Mouse (Mus musculus) liver, adult 2 months (tissue): ENCODE results near the gene Rmnd5a. TPM values are rescaled to one million over a fixed set of nuclear protein-coding genes. Genes with fewer than 3 reads are reported as not detected.

ENCODE experiments used
- DNase-seq: peaks from one replicate; pipeline ENCODE4 v3.0.0-alpha.2; 2011; ENCODE audit warnings: low read depth, low spot score; ENCODE audit errors: extremely low read depth
- H3K27ac ChIP-seq: fragments of 200-500 bp; replicated peaks from 2 replicates; pipeline ENCODE4 v1.5.1; 2012; ENCODE audit warnings: low read depth, mild to moderate bottlenecking, control low read depth, inconsistent platforms, low read length; ENCODE audit not compliant: insufficient read depth
- H3K27me3 ChIP-seq: fragments of 200-500 bp; 2 replicates; pipeline ENCODE4 v1.6.1; 2012; ENCODE audit warnings: mild to moderate bottlenecking, moderate library complexity, low read length, inconsistent platforms; ENCODE audit not compliant: control insufficient read depth, insufficient read depth
- H3K36me3 ChIP-seq: fragments of 200-500 bp; 2 replicates; pipeline ENCODE4 v1.6.1; 2012; ENCODE audit warnings: low read length, inconsistent platforms; ENCODE audit not compliant: control insufficient read depth, insufficient read depth
- H3K4me1 ChIP-seq: fragments of 200-500 bp; 2 replicates; pipeline ENCODE4 v1.6.1; 2011; ENCODE audit warnings: low read length; ENCODE audit not compliant: control insufficient read depth, insufficient read depth
- H3K4me3 ChIP-seq: fragments of 200-500 bp; 2 replicates; pipeline ENCODE4 v1.5.1; 2011; ENCODE audit warnings: low read depth, mild to moderate bottlenecking, control low read depth, low read length, moderate library complexity; ENCODE audit not compliant: insufficient read depth
- H3K79me2 ChIP-seq: fragments of 200-500 bp; 2 replicates; pipeline ENCODE4 v1.6.1; 2012; ENCODE audit warnings: inconsistent platforms, mild to moderate bottlenecking, low read length, moderate library complexity; ENCODE audit not compliant: control insufficient read depth, insufficient read depth
- H3K9ac ChIP-seq: fragments of 200-500 bp; 2 replicates; pipeline ENCODE4 v1.6.1; 2012; ENCODE audit warnings: low read depth, mild to moderate bottlenecking, control low read depth, inconsistent platforms, low read length
- CTCF ChIP-seq: fragments of 200-500 bp; IDR thresholded peaks from 2 replicates; pipeline ENCODE4 v1.5.1; 2011; ENCODE audit warnings: low read depth, low read length, control low read depth
- POLR2A ChIP-seq: fragments of 200-500 bp; IDR thresholded peaks from 2 replicates; pipeline ENCODE4 v1.6.1; 2011; ENCODE audit warnings: low read length, control low read depth; ENCODE audit not compliant: insufficient read depth; ENCODE audit errors: extremely low read depth
- WGBS: fragments of 180-500 bp; shearing (Covaris S2); methylation state at CpG from one replicate; pipeline ENCODE4 v1.1.7; 2018; 5-methylcytosine and 5-hydroxymethylcytosine counted together
- polyA plus RNA-seq: library from polyadenylated mRNA; depleted of rRNA; stranded (reverse); fragments of >200 nt; gene quantifications from 2 replicates; pipeline ENCODE4 v1.2.3, GENCODE M21; 2012
- total RNA-seq: library from RNA; depleted of rRNA; stranded (reverse); fragments of >200 nt; gene quantifications from 2 replicates; pipeline ENCODE4 v1.2.3, GENCODE M21; 2014

The Rmnd5a gene
- total and polyA plus RNA-seq, 2 experiments = 35.3 to 136 TPM

DNA sequence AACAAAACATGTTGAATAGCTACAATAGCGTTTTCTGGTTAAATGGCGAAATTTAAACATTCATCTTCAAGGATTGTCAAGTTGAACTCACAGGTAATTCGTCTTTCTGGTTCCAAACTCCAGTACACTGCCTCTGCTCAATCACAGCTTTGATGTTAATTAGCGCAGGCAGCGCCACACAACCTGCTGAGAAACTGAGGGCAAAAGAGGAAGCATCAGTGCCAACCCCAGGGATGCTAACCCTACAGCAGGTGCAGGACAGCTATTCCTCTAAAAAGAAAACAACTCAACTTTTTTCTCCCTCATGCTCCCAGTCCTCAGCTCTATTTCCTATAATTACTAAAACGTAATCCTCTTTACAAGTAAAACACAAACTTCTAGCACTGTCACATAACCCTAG, 43.7 kb downstream of the Rmnd5a start:
- 94% methylated on average over 6 of the region's 6 CpGs for WGBS
- H3K4me3 ChIP-seq = no peak overlapping the region
- TF ChIP-seq POLR2A = no peak
- TF ChIP-seq CTCF = no peak
- DNase-seq = no peak
- H3K36me3 ChIP-seq = peaks cover 68% of the 10 kb centered on the region
- H3K9ac ChIP-seq = no peak overlapping the region
- H3K79me2 ChIP-seq = no peaks in the 10 kb centered on the region; the same call in 1 of the 2 replicates
- H3K27me3 ChIP-seq = no peaks in the 10 kb centered on the region
- H3K4me1 ChIP-seq = no peaks in the 10 kb centered on the region
- H3K27ac ChIP-seq = no peak overlapping the region

DNA sequence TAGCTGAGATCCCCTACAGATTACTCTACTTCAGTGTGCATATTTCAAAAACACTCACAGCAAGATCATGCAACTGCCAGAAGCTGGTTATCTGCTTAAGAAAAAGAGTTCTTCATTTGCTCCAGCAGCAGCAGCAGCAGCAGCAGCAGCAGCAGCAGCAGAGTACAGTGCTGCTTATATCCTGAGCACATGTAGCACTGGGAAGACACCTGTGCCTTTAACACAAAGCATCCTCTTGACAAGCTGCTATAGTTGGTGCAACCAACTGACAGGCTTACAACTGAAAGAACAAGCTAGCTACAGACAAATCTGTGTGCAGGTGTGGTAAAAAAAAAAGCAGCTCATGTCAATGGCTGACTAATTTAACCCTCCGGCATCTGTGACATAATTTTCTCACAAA, 44.4 kb downstream of the Rmnd5a start:
- H3K79me2 ChIP-seq = no peaks in the 10 kb centered on the region; the same call in 1 of the 2 replicates
- H3K36me3 ChIP-seq = peaks cover 70% of the 10 kb centered on the region
- no peak overlapping the region for H3K27ac ChIP-seq
- H3K27me3 ChIP-seq = no peaks in the 10 kb centered on the region
- no peaks in the 10 kb centered on the region for H3K4me1 ChIP-seq
- H3K9ac ChIP-seq = no peak overlapping the region
- DNase-seq = no peak
- no peak for TF ChIP-seq POLR2A
- no peak for TF ChIP-seq CTCF
- no peak overlapping the region for H3K4me3 ChIP-seq
- 96% methylated on average over 1 of the region's 1 CpGs for WGBS

DNA sequence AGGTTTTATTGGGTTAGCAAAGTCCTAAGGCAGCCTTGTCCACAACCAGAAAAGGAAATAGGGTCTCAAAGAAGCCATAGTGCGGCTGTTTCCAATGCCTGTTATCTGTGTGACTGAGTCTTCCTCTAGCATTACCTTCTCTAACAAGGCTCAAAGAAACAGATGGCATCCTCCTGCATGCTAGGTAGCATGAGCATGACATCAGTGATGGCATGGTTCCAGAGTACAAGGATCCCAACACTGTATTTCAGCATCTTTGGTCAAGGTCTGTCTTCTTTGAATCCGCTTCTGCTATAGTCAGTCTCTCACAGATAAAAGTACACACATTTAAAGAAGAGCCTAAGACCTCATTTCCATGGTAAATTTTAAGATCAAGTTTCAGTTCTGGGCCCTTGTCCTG, 49.9 kb downstream of the Rmnd5a start:
- no peak overlapping the region for H3K4me3 ChIP-seq
- WGBS = 56% methylated on average over 2 of the region's 2 CpGs
- no peak for TF ChIP-seq POLR2A
- TF ChIP-seq CTCF = no peak

DNA sequence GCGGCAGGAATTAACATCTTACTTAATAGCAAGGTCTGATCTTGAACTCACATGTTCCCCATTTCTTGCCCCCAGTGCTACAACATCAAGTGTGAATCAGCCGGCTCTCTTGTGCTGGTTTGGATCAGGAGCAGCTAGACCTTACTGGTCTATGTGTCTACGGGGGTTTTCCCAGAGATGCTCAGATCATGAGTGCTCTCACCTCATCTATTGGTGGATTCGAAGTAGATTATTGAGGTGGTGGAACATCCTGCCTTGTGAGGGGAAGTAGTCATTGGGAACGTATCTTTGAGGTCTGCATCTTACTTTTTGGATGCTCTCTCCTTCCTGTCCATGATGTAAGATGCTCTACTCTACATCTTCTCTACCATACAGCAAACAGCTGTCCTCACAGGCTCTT, 58.8 kb downstream of the Rmnd5a start:
- Histone ChIP-seq H3K27ac (no peak overlapping the region), H3K9ac (no peak overlapping the region), H3K27me3 (no peaks in the 10 kb centered on the region), H3K4me3 (no peak overlapping the region), H3K79me2 (no peaks in the 10 kb centered on the region), H3K36me3 (no peaks in the 10 kb centered on the region), H3K4me1 (no peaks in the 10 kb centered on the region)
- no peak for DNase-seq
- no peak for TF ChIP-seq POLR2A
- 89% methylated on average over 5 of the region's 5 CpGs for WGBS

More for the DNA sequence above, 49.9 kb downstream of the Rmnd5a start:
- no peak overlapping the region for H3K27ac ChIP-seq
- H3K9ac ChIP-seq = no peak overlapping the region
- no peaks in the 10 kb centered on the region for H3K27me3 ChIP-seq
- peaks cover 54% of the 10 kb centered on the region for H3K36me3 ChIP-seq
- no peaks in the 10 kb centered on the region for H3K79me2 ChIP-seq
- peak; percentile 63 for DNase-seq
- no peaks in the 10 kb centered on the region for H3K4me1 ChIP-seq

DNA sequence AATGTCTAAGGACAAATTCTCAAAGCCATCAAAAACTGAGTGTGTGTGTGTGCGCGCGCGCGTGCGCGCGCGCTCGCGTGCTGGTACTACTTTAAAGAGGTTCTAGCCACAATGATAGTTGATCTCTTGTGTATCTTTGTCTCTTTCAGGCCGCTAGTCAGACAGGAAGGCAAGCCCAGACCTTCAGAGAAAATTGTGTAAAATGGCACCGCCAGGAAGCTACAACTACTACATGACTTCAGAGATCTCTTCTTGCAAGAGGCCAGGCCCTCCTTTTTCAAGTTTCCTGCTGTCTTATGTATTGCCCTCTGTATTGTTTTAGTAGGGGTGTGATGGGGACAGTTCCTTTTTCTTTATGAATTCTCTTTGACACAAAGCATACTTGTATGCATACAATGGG, 63.7 kb downstream of the Rmnd5a start:
- no peaks in the 10 kb centered on the region for H3K4me1 ChIP-seq
- no peak overlapping the region for H3K9ac ChIP-seq
- H3K4me3 ChIP-seq = no peak overlapping the region
- no peak for DNase-seq
- TF ChIP-seq CTCF (no peak), POLR2A (no peak)
- H3K27ac ChIP-seq = no peak overlapping the region
- no peaks in the 10 kb centered on the region for H3K27me3 ChIP-seq
- WGBS = 97% methylated on average over 13 of the region's 13 CpGs
- no peaks in the 10 kb centered on the region for H3K36me3 ChIP-seq
- no peaks in the 10 kb centered on the region for H3K79me2 ChIP-seq

DNA sequence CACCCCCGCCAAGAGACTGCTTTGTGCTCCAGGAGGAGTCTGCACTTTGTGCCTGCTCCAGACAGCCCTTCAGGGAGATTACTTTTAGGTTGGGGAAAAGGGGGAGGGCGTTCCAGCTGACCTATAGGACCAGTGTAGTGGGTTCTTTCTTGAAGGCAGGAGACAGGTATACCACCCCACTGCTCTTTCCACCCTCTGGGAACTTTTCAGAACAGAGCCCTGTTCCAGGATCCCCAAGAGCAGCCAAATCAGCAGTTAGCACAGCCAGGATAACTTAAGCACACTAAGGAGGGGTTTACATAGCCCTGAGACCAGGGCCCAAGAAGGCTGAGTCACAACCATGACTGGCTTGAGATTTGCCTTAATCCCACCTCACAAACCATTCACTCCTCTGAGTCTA, 65.5 kb downstream of the Rmnd5a start:
- no peak for DNase-seq

More for the DNA sequence above, 65.5 kb downstream of the Rmnd5a start:
- Histone ChIP-seq H3K4me3 (no peak overlapping the region), H3K4me1 (no peaks in the 10 kb centered on the region), H3K36me3 (no peaks in the 10 kb centered on the region), H3K27ac (no peak overlapping the region), H3K9ac (no peak overlapping the region), H3K79me2 (no peaks in the 10 kb centered on the region), H3K27me3 (no peaks in the 10 kb centered on the region)
- TF ChIP-seq CTCF = no peak
- no peak for TF ChIP-seq POLR2A
- WGBS = 100% methylated on average over 2 of the region's 2 CpGs
